Mouse (Mus musculus): ENCODE measurements around the gene Mprip.

Mprip gene

DNA sequence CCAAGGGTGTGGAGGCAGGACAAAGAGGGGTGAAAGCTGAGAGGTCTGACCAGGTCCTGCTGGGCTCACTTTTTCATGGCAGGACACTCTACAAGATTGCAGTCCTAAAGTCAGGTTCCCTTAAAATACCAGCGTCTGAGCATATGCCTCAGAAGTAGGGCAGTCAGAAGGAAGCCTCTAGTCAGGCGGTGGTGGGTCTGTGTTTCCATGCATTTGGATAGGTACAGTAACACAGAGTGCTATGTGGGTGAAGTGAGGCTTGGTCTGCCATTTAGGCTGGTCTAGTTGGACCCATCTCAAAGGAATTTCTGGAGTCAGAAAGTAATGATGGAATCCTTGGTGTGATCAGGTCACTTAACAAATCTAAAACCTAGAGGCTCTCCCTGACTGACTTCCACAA is 108.2 kb downstream of the Mprip start:
- no peak for DNase-seq

DNA sequence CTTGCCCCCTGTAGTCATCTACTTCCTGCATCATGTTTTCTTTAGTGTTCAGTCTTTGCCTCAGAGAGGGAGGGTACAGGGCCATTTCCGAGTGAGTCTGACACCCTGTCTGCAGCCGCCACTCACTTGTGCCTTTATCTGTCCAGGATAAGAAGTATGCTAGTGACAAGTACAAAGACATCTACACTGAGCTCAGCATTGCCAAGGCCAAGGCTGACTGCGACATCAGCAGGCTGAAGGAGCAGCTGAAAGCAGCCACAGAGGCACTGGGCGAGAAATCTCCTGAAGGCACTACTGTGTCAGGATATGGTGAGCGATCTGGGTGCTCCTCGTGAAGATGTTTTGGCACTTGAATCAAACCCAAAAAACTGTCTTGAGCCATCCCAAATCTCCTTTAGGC is 108.6 kb downstream of the Mprip start:
- DNase-seq, result no peak

DNA sequence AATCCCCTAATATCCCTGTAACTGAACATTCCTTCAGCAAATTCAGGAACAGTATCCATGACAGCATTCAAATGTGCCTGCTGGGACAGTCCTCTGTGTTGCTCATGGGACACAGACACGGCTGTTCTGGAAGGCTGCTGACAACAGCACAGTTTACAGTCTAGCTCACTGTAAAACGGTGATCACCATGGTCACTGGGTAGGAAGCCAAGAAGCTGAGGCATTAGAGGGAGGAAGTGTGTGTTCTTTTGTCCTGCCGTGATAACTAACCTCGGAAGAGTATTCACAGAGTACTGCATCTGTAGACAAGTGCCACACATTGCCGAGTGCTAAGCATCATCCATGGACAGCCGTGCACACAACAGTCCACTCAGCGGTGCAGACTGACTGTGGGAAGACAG is 109.6 kb downstream of the Mprip start:
- DNase-seq, result no peak

DNA sequence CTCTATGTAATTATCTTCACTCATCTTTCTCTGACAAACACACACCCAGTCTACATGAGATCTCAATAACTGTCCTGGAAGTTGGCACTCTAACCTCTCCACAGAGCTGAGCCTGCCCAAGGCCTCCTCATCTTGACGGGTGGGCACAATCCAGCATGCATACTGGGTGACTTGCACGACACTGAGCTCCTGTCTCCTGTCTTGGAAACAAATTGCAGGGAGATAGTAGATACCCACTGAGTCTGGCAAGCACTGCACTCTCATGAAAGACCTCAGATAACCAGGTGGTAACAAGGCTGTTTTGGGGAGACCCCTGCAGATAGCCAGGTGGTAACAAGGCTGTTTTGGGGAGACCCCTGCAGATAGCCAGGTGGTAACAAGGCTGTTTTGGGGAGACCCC is 111.2 kb downstream of the Mprip start:
- DNase-seq, result no peak

DNA sequence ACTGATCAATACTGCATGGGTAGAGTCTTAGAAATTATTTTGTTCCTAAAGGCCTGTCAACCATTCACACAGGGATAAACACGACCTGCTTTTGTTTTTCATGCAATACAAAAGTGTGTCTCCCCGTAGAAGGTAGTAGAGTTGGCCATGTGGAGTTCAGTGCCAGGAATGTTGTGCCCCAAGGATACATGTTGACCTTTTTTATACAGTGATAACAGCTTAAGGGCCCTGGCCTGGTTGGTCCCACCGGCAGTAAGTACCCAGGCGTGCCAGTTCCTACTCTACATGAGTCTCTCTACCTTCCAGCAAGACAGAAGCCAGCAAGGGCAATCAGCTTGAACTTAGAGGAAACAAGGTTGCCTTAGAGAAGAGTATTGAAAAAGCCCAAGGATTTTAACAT is 111.8 kb downstream of the Mprip start:
- DNase-seq, result no peak

DNA sequence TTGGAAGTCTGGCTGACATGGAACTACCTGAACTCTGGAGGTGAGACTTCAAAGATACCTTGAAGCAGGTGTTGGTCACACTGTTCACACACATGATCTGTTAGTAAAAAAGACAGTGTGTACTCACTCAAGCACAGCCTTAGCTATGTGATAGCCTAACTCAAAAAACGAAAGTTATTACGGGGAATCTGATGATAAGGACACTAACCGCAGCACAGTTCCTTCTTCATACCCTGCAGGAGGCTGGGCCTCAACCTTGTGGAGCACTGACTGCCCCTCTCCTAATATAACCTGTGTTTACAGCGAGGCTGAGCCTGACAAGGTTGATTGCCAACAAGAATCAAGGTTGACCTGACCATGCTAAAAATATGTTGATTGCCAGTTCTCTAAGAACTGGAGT is 113.4 kb downstream of the Mprip start:
- DNase-seq, result no peak

DNA sequence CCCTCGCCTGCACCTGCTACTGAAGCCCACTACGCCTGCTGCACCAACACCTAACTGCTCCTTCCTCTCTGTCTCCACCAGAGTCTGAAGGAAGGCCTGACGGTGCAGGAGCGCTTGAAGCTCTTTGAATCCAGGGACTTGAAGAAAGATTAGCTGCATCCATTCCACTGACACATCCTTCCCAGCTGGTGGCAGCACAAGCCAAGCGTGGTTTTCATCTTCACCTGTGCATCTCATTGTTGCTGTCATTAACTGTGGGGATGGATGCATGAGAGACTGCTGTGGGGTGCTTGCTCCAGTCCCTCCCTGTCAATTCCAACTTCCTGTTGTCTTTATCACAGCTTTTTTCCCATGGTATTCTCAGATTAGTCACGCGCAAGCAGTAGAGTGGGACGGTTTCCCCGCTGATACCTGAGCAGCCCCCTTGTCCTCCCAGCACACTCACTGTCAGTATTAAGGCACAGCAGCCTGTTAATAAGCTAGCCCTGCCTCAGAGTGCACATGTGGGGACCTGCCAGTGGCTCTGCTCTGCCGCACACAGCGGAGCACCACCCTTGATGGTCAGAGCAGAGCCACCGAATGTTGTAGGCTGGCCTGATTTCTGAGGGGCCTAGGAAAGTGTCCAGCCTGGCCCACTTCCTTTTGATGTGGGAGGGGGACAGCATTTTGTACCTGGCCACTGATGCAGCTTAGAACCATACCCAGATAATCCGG is 114.5 kb downstream of the Mprip start:
- DNase-seq, result no peak

DNA sequence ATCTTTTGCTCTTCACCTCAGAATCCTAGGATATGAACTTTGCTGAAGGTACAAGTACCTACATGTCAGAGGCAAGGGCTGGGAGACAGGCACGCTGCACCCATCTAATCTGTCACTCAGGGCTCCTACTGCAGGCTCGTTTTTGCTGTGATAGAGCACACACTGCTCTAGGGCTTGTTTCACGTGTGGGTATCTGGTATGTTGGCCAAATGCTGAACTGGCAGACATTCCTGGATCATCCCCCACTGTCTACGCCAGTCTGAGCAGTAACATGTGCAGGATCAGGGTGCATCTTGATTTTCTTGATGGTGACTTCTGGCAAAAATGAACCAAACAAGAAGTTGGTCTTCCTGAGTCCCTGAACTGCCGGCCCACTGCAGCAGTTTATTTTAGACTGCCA is 116.2 kb downstream of the Mprip start:
- DNase-seq, result no peak

DNA sequence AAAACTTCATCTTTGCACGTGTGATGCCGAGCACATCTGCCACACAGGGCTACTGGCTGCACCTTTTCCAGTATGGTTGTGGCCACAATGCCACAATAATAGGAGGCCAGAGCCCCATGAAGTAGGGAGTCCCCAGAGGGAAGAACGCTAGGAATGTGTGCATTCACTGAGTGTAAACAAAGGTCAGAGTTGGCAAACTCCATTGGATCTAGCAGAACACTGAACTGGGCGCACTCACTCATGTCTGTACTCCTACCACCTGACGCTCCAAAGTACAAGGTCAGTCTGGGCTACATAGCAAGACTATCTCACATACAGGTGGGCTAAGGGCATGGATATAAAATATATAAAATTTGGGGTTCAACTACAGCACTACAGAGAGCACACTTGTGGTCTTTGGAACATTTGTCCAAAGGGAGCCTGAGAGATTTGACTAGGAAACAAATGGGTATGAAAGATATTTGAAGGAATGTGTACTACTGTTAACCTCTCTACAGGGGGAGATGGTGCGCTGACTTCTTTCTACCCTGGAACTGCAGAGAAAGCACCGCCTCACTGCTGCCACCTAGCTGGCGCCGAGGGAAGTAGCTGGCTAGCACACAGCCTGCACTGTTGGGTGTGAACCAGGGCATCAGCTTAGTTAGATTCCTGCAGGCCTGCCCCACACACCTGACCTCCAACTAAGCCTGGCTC is 117.2 kb downstream of the Mprip start:
- DNase-seq, result peak; percentile 80

DNA sequence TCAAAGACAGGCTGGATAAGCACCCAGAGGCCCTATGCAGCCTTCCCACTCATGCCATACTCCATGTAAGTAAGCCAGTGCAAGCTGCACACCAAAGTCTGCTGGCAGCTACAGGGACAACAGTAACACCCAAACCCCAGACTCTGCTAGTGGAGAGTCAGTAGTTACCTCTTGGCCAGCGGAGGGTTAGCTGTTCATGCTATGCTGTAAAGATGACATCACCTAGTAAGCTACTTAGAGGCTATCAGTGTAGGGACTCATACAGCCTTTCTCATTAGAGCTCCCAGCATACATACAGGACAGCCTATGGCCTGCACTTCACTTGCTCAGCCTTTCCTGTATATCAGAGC is 117.7 kb downstream of the Mprip start:
- DNase-seq, result no peak

DNA sequence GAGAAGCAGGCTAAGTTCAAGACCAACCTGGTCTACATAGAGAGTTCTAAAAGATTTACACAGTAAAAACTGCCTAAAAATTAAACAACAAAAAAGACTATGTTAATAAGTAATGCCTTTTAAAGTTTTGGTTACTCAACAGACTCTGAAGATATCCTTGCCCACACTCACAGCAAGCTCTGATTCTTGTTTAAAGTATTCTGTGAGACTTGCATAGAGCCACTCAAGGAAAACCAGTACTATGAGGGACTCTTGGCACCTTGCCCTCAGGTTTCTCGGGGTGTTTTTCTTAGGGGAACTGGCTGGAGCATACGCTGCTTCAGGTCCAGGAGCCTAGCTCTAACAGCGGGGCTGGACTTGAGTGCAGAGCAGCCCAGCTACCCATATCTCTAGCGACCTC is 118.3 kb downstream of the Mprip start:
- DNase-seq, result peak; percentile 31

DNA sequence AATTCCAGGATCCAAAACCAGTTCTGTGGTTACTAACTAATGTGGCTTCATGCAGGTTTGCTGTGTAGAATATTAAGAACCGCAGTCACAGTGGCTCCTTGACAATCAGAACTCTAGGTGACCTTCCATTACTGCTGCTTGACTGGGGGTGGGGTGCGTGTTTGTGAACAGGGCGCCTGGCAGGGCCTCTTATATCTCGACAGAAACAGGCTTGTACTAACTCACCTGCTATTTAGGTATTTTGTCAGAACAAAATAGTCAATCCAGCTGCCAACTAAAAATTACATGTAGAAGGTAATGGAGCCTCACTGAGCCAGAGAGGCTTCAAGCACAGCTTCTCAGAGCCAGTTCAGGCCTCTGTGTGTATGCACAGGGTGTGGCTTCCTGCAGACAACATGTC is 119.1 kb downstream of the Mprip start:
- no peak for DNase-seq

DNA sequence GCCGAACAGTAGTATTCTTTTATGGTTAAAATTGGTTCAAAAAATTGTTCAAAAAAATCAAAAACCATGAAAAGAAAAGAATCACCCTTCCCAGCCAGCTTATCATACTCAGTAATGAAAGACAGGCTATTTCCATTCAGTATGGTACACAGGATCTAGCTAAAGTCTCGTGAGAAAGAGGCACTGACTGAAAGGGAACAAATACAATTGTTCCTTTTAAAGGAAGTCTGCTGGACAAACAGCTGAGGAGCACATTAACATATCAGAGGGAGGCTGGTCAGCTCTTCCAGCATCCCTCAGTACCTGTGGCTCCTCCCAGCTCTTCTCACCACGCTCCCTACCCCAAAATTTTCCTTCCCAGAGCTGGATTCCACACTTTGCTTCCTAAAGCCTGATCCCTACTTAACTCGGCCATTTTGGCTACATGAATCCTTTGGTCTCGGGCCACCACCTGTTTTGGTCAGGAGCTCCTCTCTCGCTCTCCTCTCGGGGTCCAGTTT is 121.0 kb downstream of the Mprip start:
- DNase-seq, result no peak

DNA sequence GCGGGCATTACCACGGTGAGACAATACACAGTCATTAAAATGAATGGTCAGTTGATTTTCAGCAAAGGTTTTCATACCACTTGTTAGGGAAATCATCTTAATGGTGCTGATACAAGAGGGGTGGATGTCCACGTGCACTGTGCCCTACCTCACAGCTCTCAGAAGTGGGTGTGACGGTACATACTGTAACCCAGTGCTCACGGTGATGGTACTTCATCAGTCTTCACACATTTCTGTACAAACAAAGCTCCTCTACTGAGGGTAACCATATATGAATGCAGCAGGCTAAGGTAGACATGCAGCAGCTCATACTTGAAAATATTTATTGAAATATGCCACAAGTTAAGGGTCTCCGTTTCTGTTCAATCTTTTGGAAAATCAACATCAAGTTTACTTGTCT is 122.5 kb downstream of the Mprip start:
- DNase-seq, result no peak

DNA sequence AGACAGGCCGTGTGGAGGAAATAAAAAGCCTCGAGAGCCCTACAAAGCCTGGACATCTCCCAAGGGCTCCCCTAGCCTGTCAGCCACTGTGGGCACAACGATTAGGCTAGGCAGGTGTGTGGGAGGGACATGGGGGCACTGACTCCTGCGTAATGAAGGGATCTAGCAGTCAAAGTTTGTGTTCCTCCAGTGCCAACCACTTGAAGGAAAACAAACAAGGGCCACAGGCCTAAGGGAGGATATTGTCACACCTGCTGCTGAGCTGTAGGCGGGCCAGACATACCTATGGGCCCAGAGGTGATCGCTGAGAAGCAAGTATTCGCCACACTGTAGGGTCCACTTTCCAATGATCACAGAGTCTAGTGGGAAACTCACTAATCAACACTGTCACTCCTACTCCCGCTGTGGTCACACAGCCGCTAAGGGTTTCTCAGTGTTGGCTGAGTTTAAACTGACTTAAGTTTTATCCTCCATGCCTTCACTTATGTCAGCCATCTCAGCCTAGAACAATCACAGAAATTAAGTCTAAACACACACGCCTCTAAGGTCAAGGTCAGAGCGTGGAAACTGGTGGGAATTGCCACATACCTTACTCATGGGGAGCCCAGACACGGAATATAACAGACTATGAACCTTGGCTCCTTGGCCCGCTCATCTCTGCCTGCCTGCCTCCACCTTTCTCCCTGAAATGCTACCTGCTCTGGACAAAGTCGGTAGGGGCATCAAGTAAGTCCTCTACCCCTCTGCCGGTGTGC is 125.5 kb downstream of the Mprip start:
- DNase-seq, result no peak

DNA sequence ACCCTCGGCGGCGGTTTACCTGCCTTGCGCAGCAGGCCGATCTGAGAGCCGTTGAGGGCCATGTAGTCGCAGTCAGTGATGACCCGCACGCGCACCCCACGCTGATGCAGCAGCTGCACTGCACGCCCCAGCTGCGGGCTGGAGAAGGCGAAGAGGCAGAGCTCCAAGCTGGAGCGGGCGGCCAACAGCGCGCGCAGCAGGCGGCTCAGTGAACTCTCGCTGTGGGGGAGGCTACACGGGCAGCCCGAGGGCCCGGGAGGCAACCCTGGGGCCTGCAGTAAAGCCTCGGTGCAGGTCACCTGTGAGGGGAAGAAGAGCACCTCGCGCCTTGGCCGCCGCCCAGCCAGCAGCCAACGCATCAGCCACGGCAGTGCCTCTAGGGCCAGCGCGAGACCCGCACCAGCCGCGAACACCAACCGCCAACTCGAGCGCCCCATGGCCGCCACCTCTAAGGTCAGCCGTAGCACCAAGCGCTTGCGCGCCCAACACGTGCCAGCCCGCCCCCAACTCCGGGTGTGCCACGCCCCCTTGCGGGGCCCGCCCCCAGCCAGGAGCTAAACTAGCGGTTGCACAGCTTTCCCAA is 126.2 kb downstream of the Mprip start, which contains the start of gene Pld6:
Gene Pld6, minus strand, starts transcription at position 447 of the 583 bp plus-strand sequence.
- DNase-seq, result peak; percentile 73

DNA sequence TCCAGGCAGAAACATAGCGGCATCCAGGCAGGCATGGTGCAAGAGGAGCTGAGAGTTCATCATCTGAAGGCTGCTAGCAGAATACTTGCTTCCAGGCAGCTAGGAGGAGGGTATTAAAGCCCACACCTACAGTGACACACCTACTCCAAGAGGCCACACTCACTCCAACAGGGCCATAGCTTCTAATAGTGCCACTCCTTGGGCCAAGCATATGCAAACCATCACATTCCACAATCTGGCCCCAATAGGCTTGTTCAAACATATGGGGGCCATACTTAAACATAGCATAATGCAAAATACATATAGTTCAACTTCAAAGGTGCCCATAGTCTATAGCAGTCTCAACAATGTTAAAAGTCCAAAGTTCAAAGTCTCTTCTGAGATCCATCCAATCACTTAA is 128.2 kb downstream of the Mprip start:
- no peak for DNase-seq

DNA sequence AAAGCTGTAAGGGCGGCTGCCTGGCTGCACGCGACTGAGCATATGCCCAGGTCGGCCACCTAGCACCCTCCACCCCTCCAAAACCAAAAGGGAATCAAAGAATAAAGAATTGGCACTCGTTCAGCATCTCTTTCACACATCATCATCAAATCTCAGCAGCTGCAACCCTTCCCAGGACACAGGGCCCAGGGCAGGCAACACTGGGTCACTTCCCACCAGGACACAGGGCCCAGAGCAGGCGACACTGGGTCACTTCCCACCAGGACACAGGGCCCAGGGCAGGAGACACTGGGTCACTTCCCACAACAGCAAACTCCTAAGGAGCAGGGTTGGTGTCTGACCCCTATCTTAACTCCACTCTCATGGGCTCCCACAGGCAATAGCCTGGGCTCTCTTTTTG is 132.3 kb downstream of the Mprip start:
- DNase-seq, result no peak

DNA sequence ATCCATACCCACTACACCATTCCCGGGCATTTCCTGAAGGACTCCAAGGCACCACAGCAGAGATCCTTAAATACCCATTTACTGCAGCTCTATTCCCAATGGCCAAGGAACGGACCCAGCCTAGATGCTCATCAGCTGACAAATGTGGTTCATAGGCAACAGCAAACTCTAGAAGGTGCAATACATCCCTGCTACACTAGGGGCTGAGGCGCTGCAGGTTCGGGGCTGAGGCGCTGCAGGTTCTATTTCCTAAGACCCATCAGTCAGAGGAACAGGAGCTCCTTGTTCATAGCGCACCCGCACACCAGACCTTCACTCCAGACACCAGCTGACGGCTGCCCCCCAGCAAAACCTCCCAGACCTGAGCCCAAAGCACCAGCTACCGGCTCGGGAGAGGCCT is 139.3 kb downstream of the Mprip start:
- no peak for DNase-seq

DNA sequence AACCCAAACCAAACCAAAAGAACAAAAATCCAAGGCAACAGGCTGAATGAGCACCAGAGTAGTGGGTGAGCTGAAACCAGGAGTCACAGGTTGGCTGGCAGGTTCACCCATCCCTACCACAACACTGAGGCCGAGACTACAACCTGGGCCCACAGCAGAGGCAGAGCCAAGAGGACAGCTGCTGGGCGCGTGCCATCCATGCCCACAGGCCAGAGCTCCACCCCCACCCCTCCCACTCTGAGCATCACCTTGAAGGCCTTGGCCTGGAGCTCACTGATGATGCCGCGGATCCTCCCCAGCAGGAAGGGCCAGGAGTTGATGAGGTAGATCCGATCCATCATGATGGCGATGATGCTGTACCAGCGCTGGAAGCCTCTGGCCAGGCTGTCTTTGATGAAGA is 140.8 kb downstream of the Mprip start:
- no peak for DNase-seq

DNA sequence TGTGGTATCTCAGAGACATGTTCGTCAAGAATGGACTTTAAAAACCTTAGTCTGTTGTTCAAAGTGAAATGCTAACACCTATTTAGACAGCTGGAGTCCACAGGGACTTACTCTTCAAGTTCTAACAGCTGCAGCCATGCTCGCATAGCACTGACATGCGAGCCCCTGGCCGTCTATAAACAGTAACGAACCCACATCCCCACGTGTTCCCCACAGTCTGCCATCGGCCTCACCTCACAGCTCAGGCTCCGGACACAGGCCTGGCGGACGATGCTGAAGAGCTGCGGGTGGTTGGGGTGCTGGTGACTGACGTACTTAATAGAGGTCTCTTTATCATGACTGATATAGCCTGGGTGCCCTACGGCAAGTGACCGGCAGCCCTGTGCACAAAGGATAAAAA is 142.4 kb downstream of the Mprip start:
- no peak for DNase-seq

DNA sequence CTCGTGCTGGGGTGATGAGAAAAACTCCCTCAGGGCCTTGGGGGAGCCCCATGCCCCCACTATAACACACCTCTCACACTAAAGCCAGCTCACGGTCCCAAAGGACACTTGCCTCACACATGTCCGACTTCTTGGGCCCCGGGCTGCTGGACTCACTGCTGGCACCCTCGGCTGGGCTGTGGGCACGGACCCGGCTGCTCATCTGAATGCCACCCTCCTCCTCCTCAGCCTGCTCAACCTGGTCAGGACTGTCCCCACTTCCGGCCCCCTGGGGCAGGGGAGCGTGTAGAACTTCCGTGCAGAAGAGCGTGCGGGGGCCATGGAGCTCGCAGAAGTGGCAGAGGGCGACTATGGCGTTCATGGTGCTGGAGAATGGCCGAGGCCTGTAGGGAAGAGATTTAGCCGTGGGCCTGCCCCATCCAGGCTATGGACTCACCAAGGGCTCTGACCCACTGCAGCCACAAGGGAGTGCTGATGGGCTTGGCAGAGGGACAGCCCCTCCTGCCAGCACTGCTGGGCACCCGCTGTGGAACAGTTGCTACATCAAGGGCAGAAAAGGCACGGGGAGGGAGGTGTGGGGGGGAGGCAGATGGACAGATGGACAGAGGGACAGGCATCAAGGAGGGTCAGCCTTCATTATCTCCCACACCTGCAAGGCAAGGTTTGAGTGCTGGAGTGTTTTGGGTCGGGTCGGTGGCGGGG is 143.5 kb downstream of the Mprip start:
- DNase-seq, result no peak

DNA sequence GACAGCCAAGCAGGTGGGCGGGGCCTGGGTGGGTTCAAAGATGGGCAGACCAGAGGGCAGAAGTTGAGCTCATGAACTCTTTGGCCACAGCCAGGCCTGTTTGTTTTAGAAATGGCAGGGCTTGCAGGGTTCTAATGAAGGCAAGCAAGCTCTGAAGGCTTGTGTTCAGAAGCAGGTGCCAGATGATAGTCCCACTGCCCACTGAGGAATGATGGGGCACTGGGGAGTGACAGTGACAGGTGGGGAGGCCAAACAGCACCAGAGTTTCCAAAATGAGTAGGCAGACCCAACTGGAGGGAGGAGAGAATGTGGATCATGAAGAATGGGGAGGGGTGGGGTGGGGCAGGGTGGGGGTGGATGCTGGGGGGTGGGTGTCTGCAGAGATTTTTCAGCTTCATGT is 144.2 kb downstream of the Mprip start:
- no peak for DNase-seq
